Mouse (Mus musculus) c-Kit-positive CD71-positive TER-119-positive erythroid progenitor cells, embryonic 14.5 days (primary cell): ENCODE measurements around the gene Doc2b.

Experiments
- DNase-seq: peaks from one replicate; pipeline ENCODE4 v3.0.0-alpha.2; 2013; ENCODE audit warnings: low spot score

Doc2b gene

GRCm38 (mm10) chr11:75796029-75796445 lies at the start of gene Doc2b:
Gene Doc2b (minus strand): TSS chr11:75796049.
- no peak for DNase-seq

- no peak for DNase-seq
Measured at GRCm38 (mm10) chr11:75842904-75843619, 47.2 kb upstream of the Doc2b start.

GRCm38 (mm10) chr11:75841503-75841902 lies 45.7 kb upstream of the Doc2b start:
- DNase-seq = no peak

GRCm38 (mm10) chr11:75839536-75840430 lies 43.9 kb upstream of the Doc2b start:
- no peak for DNase-seq

- DNase-seq = no peak
Measured at GRCm38 (mm10) chr11:75838861-75839426, 43.1 kb upstream of the Doc2b start.

- DNase-seq = no peak
Measured at GRCm38 (mm10) chr11:75836240-75836610, 40.4 kb upstream of the Doc2b start.

- no peak for DNase-seq
Measured at GRCm38 (mm10) chr11:75835587-75836239, 39.9 kb upstream of the Doc2b start.

- DNase-seq = no peak
Measured at GRCm38 (mm10) chr11:75833081-75833480, 37.2 kb upstream of the Doc2b start.

GRCm38 (mm10) chr11:75830386-75830785 lies 34.5 kb upstream of the Doc2b start:
- no peak for DNase-seq

- no peak for DNase-seq
Measured at GRCm38 (mm10) chr11:75827414-75827813, 31.6 kb upstream of the Doc2b start.

- no peak for DNase-seq
Measured at GRCm38 (mm10) chr11:75823506-75823905, 27.7 kb upstream of the Doc2b start.

GRCm38 (mm10) chr11:75813085-75813484 lies 17.2 kb upstream of the Doc2b start:
- no peak for DNase-seq

- DNase-seq = no peak
Measured at GRCm38 (mm10) chr11:75811900-75812299, 16.1 kb upstream of the Doc2b start.

- DNase-seq = no peak
Measured at GRCm38 (mm10) chr11:75810526-75810925, 14.7 kb upstream of the Doc2b start.

- no peak for DNase-seq
Measured at GRCm38 (mm10) chr11:75807486-75807885, 11.6 kb upstream of the Doc2b start.

- no peak for DNase-seq
Measured at GRCm38 (mm10) chr11:75801771-75802550, 6.1 kb upstream of the Doc2b start.

GRCm38 (mm10) chr11:75801369-75801768 lies 5.5 kb upstream of the Doc2b start:
- DNase-seq = no peak

GRCm38 (mm10) chr11:75796536-75797246 lies 842 bp upstream of the Doc2b start:
- no peak for DNase-seq

GRCm38 (mm10) chr11:75795321-75795636 lies 570 bp downstream of the Doc2b start:
- DNase-seq = no peak

GRCm38 (mm10) chr11:75794602-75795320 lies 1.1 kb downstream of the Doc2b start:
- DNase-seq = no peak
